Mouse (Mus musculus) thymus, postnatal 10 days (tissue): ENCODE data around the gene Pnck.
A peak's percentile ranks its signal among the peaks of the same experiment; 100 is the strongest.

Experiments
- DNase-seq, 2 experiments: peaks; one replicate each; pipeline ENCODE4 v3.0.0; 2021; ENCODE audit warnings: low spot score in 2 of 2

The Pnck gene

GRCm38 (mm10) chrX:73659575-73660283 lies at the start of gene Pnck:
TSS of gene Pnck (minus strand) at chrX:73660117.
- no peak for DNase-seq

- DNase-seq = peak in 1 of 2 experiments; percentile 9
Observed at GRCm38 (mm10) chrX:73700472-73700871, 40.6 kb upstream of the Pnck start.

GRCm38 (mm10) chrX:73690917-73691629 lies 31.2 kb upstream of the Pnck start:
- peak in 1 of 2 experiments; percentile 49 for DNase-seq

- no peak for DNase-seq
Observed at GRCm38 (mm10) chrX:73685629-73686028, 25.7 kb upstream of the Pnck start.

- no peak for DNase-seq
Observed at GRCm38 (mm10) chrX:73684978-73685377, 25.1 kb upstream of the Pnck start.

- DNase-seq = no peak
Observed at GRCm38 (mm10) chrX:73684156-73684555, 24.2 kb upstream of the Pnck start.

GRCm38 (mm10) chrX:73676668-73677067 lies 16.8 kb upstream of the Pnck start:
- no peak for DNase-seq

- DNase-seq = no peak
Observed at GRCm38 (mm10) chrX:73675231-73675630, 15.3 kb upstream of the Pnck start.

GRCm38 (mm10) chrX:73673968-73674661 lies 14.2 kb upstream of the Pnck start:
- no peak for DNase-seq

GRCm38 (mm10) chrX:73673619-73673967 lies 13.7 kb upstream of the Pnck start:
- no peak for DNase-seq

GRCm38 (mm10) chrX:73672879-73673618 lies 13.1 kb upstream of the Pnck start, which contains the start of gene Slc6a8:
TSS of gene Slc6a8 (plus strand) at chrX:73673150.
- peak in 1 of 2 experiments; percentile 25 for DNase-seq

- DNase-seq = peak; percentile 19 to 55
Observed at GRCm38 (mm10) chrX:73672031-73672431, 12.1 kb upstream of the Pnck start.

- no peak for DNase-seq
Observed at GRCm38 (mm10) chrX:73663143-73663542, 3.2 kb upstream of the Pnck start.

- no peak for DNase-seq
Observed at GRCm38 (mm10) chrX:73660284-73660665, 358 bp upstream of the Pnck start.

- no peak for DNase-seq
Observed at GRCm38 (mm10) chrX:73658936-73659574, 862 bp downstream of the Pnck start.

- no peak for DNase-seq
Observed at GRCm38 (mm10) chrX:73658391-73658790, 1.5 kb downstream of the Pnck start.

- DNase-seq = peak in 1 of 2 experiments; percentile 31
Observed at GRCm38 (mm10) chrX:73655529-73655928, 4.4 kb downstream of the Pnck start.

GRCm38 (mm10) chrX:73654177-73654576 lies 5.7 kb downstream of the Pnck start:
- peak in 1 of 2 experiments; percentile 70 for DNase-seq

GRCm38 (mm10) chrX:73653392-73653791 lies 6.5 kb downstream of the Pnck start:
- DNase-seq = no peak

GRCm38 (mm10) chrX:73650869-73651268 lies 9.0 kb downstream of the Pnck start:
- DNase-seq = no peak

GRCm38 (mm10) chrX:73645121-73645520 lies 14.8 kb downstream of the Pnck start:
- no peak for DNase-seq
